Mouse (Mus musculus) megakaryocyte-erythroid progenitor cell, adult 5-6 weeks (primary cell): ENCODE measurements around the gene 1700037H04Rik. TPM values are rescaled to one million over a fixed set of nuclear protein-coding genes. Genes with fewer than 3 reads are reported as not detected.

Experiments
- ATAC-seq: replicated peaks from 2 replicates; pipeline ENCODE4 v1.8.0; 2016; ENCODE audit warnings: mild to moderate bottlenecking, inconsistent platforms; ENCODE audit not compliant: severe bottlenecking, poor library complexity, low FRiP score, low TSS enrichment
- total RNA-seq, 2 experiments: library from RNA; stranded (forward) in 1 of 2; stranded (reverse) in 1 of 2; fragments of 200-1000, 215-1000 nt in 1 of 2; fragments of >200 nt in 1 of 2; fragmentation: Nextera tagmentation in 1 of 2; gene quantifications; 2 replicates each; pipeline ENCODE4 v1.2.3; 2014 to 2017

1700037H04Rik gene
- total RNA-seq, 2 experiments from 2014 or later: 55.6 to 94.2 TPM

DNA sequence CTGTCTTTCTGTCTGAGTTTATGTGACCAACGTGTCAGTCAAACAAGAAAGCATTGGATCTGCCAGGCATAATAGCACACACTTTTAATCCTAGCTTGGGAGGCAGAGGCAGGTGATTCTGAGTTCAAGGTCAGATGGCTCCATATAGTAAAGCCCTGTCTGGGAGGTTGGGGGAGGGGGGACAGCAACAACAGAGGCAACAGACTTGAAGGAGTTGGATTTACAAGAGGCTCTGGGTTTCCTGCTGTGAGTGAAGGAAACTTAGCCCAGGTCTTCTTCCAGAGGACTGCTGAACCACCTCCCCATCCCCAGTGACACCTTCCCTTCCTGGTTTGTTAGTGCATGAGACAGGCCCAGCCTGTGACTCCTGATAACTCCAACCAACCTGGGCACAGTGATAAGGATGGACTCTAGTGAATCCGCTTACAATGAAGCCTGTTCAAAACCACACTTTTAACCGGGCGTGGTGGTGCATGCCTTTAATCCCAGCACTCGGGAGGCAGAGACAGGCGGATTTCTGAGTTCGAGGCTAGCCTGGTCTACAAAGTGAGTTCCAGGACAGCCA, 7.6 kb downstream of the 1700037H04Rik start:
- ATAC-seq: peak; percentile 93

DNA sequence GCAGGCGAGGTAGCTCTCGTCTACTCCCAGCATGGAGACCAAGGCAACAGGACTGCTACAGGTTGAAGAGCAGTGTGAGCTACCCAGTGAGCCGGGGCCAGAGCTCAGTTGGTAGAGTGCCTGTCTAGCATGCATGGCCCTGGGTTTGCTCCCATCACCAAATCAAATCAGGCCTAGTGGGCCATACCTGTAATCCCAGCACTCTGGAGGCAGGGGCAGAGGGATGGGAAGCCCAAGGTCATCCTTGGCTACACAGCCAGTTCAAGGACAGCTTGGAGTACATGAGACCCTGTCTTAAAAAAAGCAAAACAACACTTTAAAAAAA, 10.7 kb downstream of the 1700037H04Rik start:
- ATAC-seq: no peak

DNA sequence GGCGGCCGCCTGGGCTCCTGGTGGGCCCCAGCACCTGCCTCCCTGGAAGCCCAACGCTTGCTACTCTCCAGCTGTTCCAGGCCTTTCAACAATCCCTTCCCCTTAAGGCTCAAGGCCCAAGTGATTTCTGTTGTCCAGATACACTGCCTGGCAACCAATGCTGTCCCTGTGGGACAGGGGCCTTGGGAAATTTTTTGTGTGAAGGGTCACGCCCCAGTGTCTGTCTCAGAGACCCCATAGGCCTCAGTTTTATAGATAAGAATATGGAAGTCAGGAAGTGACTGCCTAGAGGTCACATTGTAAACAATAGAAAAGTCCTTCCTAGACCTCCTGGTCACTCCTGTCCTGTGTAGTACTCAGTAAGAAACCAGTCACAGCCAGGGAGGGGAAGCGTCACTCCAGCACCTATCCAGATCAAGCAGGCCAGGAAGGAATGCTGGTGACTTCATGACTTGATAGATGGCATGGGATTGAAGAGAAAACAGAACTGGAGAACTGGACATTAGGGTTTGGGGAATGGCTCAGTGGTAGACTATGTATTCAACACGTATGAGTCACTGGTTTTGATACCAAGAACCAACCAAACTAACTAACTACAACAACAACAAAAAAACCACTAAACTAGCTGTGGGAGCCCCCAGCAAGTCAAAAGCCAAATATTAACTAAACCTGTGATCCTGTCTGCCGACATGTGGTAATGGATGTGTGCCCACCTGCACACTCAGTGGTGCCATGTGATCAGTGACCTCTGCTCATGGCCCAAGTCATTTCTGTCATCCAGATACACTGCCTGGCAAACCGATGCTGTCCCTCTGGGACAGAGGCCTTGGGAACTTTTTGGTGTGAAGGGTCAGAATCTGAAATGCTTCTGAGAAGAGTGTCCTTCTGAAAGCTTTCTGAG, 11.3 kb downstream of the 1700037H04Rik start:
- no peak for ATAC-seq

DNA sequence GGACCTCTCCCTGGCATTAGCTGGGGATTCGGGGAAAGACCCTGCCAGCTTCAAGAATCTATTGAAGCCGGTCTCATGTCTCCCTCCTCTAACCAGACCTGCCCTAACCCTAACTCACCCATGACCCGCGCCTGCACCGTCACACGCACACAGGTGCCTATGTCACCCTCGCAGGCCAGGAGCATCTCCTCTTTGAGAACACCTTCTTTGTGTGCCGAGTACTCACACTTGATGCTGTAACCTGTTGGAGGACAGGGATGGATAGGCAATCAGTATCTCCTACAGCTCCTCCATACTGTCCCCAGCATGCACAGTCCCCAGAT, 12.9 kb downstream of the 1700037H04Rik start:
- no peak for ATAC-seq

DNA sequence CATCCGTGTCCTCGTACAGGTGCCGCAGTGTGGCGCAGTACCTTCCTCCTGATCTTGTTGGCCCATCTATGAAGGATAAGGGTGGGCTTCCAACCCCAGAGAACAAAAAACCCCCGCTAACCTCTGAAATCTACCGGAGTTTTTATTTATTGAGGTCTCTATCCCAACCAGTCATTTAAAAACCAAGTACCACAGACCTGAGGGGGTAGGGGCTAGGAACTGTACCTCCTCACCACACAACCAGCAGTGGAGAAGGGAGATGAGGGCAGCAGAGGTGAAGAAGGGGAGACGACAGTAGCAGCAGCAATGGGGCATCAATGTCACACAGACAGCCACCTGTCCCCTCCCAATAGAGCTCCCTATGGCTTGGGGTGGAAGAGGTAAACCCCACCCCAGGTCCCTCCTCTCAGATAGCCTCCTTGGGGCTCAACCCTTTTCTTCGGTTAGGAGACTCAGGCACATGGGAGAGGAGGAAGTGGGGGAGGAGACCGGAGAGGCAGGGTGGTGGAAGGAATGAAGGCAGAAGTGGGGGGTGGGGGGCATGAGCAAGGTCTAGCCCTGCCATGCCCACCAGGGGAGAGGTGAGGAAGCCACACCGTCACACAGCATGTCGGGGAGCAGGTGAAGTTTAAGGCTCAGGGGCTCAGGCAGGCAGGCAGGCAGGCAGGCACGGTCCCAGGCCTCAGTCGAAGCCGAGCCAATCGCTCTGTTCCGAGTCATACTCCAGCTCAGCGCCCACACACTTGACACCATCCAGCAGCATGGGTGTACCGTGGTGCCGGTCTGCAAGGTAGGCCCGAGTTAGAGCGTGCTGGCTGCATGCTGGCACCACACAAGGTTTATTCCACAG, 13.5 kb downstream of the 1700037H04Rik start:
- no peak for ATAC-seq

DNA sequence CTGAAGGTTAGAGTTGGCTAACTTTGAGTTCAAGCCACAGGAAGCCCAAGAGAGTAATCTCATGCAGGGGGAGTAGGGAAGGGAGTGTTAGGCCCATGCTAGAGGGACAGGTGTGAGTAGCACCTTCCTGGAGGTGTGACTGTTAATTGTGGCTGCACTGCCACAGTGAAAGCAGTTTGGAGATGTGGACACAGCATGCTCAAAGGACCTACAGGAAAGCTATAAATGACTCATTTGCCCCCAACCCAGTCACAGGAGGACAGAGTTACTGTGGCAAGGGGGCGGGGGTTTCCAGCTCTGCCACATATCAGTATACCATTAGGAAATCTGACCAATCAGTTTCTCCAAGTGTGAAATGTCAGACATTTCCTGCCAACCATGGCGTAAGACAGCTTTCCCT, 14.3 kb downstream of the 1700037H04Rik start:
- no peak for ATAC-seq

DNA sequence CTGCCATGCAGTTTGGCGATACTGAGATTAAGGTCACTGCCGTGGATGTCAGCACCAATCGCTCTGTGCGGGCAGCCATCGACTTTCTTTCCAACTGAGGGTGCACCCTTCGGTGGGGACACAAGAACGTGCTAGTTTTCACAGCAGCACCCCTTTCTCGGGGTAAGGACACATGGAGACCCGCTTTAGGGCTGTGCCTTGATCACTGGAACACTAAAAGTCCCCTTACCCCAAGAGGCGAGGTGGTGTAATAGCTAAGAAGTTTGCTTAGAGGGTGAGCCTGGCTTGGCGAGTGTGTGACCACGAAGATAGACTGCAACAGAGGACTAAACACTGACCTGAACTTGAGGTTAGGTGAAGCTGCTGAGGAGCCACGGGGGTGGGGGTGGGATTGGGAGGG, 14.8 kb downstream of the 1700037H04Rik start:
- ATAC-seq: no peak

DNA sequence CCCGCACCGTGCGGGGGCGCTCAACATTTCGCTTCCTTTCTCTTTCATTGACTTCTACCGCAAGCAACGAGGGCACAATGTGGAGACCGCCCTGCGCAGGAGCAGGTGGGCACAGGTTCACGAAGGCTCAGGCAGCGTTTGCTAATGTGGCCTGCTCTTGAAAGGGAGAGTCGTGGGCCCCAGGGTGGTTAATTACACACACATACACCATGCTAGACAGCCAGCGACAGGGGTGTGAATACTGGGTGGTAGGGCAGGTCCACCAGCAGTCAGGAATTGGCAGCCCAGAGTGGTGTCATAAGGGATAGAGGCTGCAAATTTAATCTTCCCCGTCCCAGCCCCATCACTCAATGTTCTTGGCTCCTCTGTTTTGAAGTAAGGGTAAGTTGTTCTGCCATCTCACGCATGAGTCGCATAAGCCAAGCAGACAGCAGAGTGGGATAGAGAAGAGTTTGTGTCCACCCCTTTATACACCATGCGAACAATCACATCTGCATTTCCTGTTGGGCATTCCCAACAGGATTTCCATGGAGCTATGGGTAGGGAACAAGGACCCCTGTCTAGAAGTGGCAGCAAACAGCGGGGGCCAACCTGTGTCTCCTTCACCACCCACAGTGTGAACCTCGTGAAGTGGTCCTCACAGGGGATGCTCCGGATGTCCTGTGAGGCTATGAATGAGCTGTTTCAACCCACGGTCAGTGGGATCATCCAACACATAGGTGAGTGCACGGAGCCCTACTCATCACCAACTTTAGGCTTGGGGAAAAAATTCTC, 16.7 kb downstream of the 1700037H04Rik start:
- 0 out of 2 replicates have a peak, but pooled peaks have one; percentile 13 for ATAC-seq

DNA sequence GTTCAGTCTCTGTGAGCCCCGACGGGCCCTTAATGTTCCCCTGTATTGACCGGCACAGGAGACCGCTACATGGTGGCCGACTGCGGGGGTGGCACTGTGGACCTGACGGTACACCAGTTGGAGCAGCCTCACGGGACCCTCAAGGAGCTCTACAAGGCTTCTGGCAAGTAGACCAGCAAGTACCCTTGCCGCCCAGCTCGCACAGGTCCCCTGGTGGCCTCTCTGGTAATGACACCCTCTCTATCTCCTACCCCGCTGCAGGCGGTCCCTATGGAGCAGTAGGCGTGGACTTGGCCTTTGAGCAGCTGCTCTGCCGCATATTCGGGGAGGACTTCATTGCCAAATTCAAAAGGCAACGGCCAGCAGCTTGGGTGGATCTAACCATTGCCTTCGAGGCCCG, 17.3 kb downstream of the 1700037H04Rik start:
- ATAC-seq: peak; percentile 89

DNA sequence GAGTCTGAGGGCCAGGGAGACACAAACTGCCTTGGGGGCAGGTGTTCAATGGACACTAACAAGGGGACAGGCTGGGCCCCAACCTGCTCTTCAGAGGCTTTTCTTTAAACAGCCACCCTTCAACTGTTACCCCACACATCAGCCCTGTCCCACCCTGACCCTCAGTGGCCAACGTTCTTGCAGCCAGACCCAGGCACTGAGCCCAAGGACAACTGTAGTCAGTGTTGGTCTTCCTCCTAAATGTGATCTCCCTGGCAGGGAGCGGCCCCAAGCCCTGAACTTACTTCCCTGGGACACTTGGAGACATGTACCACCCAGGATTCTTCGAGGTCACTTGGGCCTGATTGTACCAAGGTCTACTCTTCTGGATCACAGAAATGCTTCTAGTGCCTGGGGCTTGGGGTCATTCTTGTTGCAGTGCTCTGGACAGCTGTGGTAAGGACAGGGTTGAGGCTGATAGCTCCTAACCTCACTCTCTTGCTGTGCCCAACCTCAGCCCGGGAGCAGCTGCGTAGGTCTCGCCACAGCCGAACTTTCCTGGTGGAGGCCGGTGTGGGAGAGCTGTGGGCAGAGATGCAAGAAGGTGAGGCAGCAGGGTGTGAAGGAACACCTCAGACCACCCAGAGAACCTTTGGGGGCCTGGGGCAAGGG, 18.4 kb downstream of the 1700037H04Rik start:
- no peak for ATAC-seq

DNA sequence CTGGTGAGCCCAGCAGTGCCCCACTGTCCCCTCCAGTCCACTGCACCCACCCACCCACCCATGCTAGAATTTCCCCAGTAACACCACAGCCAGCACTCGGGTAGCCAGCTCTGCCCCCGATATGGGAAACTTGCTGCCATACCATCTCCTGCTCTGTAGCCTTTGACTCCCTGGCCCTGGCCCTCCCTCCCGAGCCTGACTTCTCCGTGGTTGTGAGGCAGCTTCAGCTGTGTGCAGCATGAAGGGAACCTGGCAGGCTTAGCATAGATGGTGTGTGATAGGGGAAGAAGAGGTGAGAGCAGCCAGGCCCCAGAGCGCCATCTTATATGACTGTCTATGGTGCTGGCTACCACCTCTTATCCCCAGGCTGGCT, 19.4 kb downstream of the 1700037H04Rik start:
- ATAC-seq: no peak

DNA sequence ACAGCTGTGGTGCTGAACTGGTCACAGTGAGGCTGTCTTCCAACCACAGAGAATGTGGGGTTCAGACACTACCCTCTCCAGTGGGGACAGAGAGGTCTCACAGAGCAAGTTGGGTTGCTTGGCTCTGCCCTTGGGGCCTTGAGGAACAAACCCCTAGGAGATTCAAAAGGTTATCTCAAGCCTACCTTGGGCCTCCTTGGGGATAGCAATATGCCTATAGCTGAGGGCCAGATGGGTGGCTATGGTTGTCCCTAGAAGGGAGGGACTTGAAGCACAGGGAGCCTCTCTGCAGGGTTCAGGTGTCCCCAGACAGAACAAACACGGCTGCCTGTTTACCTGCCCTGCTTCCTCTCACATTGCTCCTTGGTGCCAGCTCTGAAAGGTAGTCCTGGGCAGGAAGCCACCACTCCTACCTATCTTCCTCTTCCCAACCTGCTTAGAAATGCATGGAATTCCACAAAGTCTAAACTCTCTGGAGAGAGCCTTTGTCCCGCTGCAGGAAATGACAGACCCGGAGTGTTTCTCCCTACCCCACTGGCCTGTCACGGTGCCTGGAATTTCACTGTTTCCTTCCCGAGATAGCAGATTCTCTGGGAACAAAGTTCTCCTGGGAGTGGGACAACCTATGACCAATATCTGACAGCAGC, 19.9 kb downstream of the 1700037H04Rik start:
- ATAC-seq: no peak

DNA sequence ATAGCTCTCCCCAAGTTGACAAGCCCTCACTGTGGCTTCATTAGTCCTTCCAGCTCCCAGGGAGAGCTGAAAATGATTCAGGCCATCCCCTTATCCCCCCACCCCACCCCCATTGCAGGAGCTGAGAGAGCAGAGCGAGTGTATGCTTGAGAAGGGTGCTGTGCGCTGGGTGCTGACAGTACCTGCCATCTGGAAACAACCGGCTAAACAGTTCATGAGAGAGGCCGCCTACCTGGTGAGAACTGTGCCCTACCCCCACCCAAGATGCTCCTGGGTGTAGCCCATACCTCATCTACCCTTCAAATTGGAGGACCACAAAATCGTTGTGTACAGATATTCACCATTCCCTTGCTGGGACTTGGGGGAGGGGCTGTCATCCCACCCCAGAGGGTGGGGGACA, 20.6 kb downstream of the 1700037H04Rik start:
- no peak for ATAC-seq

DNA sequence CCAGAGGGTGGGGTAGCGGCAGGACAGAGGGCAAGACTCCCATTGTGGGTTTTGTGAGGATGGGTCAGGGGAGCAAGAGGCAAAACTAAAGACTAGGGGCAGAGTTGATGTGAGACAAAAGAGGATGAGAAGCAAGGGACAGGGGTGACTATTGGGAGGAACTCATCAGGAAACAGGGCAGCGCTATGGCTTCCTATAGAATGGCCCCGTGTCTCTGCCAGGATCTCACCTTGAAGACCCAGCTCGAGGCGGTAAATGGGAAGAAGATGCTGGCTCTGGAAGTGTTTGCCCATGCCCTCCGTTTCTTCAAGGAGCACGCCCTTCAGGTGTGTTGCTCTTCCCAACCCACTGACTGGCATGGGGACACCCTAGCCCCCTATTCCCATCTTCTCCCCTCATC, 21.1 kb downstream of the 1700037H04Rik start:
- no peak for ATAC-seq

DNA sequence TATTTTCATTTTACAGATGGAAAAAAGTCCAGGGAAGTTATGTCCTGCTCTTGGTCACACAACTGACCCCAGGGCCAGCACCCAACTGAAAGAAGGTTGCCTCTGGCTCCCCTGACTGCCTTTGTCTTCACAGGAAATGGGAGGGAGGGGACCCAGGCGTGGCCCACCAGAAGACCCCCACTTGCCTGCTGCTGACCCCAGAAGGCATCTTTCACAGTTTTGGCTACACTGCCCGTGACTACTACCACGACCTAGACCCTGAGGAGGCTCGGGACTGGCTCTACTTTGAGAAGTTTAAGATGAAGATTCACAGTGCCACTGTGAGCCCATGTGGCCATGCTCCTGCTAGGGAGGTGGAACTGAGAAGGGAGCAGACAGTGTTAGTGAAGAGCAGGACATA, 21.6 kb downstream of the 1700037H04Rik start:
- no peak for ATAC-seq

DNA sequence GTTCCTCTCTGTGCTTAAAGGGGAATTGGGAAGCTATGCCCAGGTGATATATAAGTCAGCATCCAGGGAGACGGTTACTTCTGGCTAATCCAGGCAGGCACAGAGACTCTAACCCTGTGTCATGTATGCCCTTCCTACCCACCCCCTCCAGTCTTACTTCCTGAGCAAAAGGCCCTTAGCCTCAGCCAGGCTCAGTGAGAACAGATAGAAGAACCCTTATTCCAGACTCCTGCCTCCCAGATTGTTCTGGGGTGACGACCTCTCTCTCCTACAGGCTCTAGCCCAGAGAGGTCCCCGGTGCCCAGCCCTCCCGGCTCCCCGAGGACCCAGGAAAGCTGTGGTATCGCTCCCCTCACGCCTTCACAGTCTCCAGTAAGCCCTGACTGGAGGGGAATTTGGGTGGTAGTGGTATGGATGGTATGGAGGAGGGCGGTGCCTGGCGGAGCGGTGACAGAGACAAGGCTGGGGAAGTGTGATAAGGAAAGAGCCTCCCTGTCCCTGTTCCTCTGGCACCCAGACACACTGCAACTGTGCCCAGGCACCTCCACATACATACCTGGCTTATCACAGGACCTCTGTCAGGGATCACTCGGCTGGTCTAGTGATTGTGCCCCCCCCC, 24.3 kb downstream of the 1700037H04Rik start:
- ATAC-seq: peak; percentile 96

DNA sequence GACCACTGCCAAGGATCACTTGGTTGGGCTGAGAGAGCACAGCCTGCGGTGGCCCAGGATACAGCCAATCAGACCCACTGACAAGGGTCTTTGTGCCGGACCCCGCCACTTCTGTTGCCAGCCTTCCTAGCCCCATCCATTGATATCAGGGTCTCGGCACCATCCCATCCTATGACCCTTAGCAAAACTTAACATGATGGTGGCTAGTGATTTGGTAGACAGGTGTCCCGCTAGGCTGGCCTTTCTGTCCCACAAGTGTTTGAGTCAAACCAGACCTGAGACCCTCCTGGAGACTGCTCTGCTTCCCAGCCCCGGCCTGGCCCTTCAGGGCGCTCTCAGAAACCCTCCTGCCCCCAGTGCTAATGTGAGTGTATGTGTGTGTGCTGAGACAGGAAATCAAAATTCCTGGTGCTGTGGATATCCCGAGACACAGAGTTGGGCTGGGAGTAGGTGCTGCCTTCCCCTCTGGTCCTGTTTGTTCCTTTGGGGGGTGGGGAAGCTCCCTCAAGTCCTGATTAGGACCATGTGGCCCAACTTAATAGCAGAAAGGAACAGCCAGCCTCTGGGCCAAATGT, 25.0 kb downstream of the 1700037H04Rik start:
- no peak for ATAC-seq

DNA sequence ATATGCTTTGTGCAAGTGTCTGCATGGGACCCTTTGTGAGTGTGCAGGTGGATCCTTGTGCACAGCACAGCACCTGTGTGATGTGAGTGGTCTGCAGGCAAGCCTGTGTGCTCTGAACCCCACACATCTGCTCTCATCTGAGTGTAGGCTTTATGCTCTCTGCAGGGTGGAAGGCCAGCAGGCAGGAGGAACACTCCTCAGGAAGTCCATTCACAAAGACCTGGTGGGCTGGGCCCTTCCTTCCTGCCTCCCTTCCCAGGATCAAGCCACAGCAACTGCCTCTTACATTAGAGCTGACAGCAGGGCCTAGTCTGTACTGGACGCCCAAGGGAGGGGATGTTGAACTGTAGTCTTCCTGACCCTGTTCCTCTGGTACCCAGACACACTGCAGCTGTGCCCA, 25.5 kb downstream of the 1700037H04Rik start:
- no peak for ATAC-seq
